Mouse (Mus musculus) testis, postnatal 14 days (tissue): ENCODE measurements at regions not wholly inside any gene's neighbourhood (a gene's known extent, or its start where the extent isn't known, plus 50 kb on each side); places are given as distances from the start of the nearest gene placed in this dataset.

Source experiments
- DNase-seq: peaks from one replicate; pipeline ENCODE4 v3.0.0; 2021; ENCODE audit warnings: low spot score

DNA sequence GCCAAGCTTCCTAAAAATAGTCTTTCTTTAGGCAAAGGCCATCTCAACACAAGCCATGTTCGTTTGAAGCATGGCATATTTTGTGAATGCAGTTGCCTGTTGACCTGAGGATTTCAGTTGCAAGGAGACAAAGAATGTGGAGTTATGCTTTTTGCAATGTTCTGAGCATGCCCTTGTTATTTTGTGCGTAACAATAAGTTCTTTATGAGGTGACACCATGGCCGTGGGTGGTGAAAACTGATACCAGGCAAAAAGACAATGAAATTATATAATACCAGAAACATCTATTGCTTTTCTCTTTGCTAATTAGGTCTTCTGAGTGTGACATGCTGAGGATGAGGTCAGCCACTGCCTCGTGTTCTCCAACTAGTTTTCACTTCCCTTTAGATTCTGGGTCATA, 236.4 kb downstream of the Ttc32 start:
- no peak for DNase-seq

DNA sequence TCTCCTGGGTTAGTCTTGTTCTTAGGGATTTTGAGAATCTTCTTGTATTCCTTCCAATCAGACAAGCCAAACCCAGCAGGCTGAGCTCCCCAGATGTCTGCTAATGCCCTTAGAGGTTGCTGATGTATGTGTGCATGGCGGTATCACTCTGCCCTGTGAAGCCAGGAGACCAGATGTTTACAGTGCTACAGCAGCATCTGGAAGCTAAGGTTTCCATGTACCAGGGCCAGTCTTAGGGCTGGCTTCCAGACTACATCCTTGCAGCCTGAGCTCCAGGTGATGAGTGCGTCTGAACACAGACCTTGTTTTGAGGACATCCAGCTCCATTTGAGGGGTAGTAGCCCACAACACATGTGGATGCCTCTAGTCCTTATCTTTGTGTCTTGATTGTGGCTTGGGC, 241.7 kb downstream of the Ttc32 start:
- DNase-seq = no peak

- DNase-seq = no peak
Observed at GRCm38 (mm10) chr12:9274181-9274580, 244.4 kb downstream of the Ttc32 start.

DNA sequence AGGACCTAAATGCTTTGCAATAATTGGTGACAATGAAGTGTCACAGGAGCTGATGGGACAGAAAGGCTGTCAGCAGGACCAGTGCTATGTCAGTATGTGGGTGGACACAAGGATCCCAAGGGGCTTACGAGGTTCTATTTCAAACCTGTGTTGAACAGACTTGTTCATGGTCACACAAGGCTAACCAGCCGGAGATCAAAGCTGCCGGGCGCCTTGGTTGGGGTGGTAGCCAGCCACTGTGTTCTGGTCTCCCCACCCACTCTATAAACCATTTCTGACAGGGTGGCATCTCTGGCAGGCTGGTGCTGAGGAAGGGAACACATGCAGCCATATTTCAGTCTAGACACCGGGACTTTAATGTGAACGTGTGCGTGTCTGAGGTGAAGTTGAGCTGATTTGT, 245.9 kb downstream of the Ttc32 start:
- no peak for DNase-seq

DNA sequence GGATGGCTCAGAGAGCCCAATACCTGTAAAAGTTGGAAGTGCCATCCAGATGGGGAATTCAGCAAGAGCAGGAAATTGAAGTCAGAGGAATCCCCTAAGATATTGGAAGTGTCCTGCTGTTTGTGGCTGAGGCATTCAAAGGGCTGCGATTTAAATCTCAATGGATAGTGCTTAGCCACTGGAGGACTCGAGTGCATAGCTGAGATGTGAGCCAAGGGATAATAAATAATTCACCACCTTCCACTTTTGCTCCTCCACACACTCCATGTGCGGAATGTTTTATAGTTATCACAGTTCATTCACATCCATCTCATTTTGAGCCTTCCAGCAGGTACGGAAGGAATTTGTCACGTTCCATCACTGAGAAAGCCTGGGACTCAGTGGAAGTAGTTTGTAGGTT, 248.9 kb downstream of the Ttc32 start:
- DNase-seq = no peak

DNA sequence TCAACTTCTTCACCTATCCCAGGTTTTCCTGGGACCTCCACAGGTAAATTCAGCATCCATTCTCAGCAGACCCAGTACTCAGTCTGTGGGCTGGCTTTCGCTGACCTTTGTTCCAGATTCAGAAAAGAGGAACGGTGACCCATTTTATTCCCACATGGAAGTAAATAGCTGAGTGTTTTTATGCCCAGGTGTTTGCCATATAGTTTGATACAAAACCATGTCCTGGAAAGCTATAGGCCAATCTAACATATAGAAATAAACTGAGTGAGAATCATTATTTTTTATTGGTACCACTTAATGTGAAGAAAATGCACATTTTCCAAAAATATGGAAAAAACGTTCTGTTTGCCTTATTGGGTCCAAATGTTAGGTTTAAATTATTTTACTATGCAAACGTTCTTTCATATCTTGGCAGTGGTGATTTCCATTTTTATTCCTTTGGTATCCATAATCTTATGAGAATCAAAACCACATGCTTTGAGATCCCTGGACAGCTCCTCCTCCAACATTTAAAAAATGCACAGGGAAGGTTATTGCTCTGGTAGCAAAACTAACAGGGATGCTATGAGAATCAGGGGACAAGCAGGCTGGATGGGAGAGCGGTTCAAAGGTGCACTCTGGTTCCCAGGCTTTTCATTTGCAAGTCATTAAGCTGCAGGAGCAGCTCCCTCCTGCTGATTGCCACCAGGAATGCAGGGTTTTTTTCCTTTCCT, 250.3 kb downstream of the Ttc32 start:
- no peak for DNase-seq

- DNase-seq = no peak
Observed at GRCm38 (mm10) chr12:9287271-9287670, 257.5 kb downstream of the Ttc32 start.

GRCm38 (mm10) chr12:9292656-9293055, 262.9 kb downstream of the Ttc32 start:
- DNase-seq = no peak

DNA sequence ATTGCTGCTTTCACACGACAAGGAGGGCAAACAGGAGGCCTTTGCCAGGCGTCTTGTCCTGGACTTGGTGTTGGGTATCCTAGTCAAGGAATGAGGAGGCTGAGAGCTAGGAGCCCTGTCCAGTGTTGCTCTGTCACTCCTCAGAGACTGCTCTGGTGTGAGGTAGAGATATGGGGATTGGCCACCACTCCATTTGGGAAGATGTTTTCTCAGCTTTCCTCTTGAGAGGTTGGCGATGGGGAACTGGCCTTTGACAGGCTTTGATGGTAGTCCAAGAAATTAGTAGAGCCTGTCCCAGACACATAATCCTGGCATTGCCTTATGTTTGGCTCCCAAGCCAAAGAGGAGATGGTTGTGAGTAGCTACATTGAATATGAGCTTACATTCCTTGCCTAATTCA, 265.4 kb downstream of the Ttc32 start:
- DNase-seq = no peak

- DNase-seq = no peak
Observed at GRCm38 (mm10) chr12:9298848-9299655, 269.3 kb downstream of the Ttc32 start.

DNA sequence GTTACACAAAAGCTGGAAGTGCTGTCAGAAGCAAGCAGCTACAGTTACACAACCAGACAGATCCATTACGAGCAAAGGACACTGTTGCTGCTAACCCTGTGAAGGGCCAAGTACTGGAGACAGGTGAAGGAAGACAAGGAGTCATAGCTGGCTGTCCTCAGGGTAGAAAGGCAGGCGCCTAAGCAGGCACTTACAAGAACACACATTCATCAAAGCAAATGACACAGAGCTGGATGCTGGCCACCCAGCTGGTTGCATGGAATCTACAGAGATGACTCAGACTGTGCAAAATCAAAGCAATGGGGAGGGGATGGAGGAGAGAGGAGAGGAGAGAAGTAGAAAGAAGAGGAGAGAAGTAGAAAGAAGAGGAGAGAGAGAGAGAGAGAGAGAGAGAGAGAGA, 265.8 kb upstream of the Osr1 start:
- DNase-seq = peak; percentile 11

DNA sequence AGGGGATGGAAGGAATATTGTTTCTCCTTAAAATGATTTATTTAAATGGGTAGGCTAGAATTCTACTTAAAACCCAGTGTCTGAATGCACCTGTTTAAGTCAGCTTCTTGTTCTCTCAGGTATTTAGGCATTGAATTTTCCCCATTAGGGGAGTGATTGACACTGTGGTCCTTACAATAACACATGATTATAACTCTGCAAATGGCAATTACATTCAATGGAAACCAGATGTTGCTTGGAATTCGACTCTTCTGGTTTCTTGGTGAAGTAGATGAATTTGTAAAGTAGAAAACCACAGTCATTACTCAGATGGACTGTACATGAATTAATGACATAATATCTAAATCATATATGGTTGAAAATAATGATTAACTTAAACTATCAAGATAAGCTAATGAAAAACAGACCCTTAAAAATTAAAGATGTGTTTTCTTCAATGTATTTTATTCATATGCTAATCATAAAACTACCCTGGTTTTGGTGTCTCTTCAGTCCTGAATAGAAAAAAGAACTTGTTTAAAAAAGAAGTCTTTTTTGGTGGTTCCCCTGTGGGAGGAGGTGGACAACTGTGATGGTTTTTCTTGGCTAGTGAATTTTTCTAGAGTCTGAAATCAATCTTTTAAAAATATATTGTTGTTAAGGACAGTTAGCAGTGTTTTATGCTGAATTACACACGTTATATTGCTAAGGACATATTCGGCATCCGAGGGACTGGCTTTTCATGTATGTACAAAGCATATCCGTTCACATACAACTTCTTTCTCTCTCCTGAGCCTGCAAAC, 231.8 kb upstream of the Osr1 start:
- no peak for DNase-seq

DNA sequence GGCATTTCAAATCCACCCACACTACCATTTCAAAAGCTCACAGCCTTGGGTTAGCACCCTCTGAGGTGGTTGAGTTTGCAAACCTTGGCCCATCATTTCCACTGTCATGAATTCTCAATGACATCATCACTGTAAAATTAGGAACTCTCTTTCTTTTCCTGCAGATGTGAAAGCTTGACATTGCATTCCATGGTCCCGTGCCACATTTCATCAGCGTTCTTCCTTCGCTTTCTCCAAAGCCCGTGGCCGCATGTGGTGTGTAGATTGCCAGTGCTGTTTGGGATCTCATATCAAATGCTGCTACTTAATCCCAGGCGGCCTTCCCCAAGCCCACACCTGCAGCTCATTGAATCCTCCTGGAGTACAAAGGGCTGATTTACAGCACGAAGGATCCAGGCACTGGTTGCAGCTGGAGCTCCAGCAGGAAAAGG, 231.1 kb upstream of the Osr1 start:
- DNase-seq = no peak

GRCm38 (mm10) chr12:9340769-9341168, 229.1 kb upstream of the Osr1 start:
- no peak for DNase-seq

DNA sequence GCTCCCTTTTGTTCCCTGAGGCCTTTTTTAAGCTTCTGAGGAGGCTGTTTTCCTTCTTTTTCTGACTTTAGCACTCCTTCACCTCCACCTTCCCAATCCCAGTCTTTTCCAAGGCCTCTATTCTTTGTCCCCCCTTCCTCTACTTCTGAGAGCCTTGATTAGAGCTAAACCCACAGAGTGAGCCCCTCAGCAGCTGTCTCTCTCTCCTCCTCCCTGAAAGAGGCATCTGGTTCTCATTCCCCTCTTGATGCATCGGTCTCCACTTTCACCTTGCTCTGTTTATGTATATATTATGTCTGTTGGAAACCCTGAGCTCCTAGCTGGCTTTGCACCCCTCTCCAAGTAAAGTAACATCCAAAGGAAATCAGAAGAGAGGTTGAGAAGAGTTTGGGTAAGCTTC, 224.6 kb upstream of the Osr1 start:
- no peak for DNase-seq

GRCm38 (mm10) chr12:9355512-9355911, 214.4 kb upstream of the Osr1 start:
- no peak for DNase-seq

GRCm38 (mm10) chr12:9357856-9358255, 212.1 kb upstream of the Osr1 start:
- peak; percentile 21 for DNase-seq

DNA sequence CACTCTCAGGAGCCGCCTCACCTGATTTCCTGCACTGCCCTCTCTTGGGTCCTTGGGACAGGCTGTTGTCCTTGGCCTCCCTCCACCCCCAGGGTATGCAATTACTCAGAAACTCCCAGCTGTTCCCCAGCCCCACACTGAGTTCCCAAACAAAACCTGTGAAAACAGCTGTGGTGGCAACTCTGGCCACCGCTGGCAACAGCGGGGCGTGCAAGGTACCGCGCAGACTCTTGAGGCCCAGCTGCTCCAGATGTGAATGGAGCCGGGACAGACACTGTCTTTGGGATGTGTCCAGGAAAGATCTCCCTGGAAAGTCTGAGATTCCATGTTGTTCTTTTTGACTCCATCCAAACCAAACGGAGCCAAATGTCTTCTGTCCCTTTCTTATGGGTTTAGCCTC, 211.0 kb upstream of the Osr1 start:
- DNase-seq = peak; percentile 5

DNA sequence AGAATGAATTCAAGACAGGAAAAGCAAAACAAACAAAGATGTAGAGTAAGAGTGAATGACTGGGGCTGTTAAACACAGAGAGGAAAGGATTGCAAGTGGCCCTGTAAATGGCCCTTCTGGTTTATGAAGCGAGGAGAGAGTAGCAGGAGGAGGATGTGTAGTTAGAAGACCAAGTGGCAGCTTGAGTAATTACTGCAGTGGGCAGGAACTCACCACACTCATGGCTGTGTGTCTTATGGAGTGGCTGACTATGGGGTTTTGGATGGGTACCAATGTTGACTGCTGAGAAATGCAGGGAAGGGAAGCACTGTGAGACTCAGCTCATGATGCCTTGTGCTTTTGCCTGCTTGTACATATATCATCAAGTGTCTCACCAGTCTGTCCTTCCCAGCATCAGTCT, 204.0 kb upstream of the Osr1 start:
- no peak for DNase-seq

DNA sequence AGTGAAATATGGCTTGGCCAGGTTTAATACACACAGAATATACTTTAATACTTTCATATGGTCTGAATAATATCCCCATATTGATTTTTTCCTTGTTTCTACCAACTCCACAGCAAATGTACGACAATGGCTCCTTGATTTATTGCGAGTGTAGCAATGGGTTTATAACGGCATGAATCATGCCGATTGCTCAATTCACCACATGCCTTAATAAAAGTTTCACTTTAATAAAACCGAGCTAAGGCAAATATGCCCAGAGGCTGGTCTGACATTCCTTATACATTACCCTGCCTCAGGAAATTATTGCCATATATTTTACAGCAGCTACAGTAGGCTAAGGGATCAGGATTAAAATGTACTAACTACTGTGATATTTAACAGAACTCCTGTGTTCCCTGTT, 201.2 kb upstream of the Osr1 start:
- no peak for DNase-seq

- no peak for DNase-seq
Observed at GRCm38 (mm10) chr12:9401956-9402355, 168.0 kb upstream of the Osr1 start.

DNA sequence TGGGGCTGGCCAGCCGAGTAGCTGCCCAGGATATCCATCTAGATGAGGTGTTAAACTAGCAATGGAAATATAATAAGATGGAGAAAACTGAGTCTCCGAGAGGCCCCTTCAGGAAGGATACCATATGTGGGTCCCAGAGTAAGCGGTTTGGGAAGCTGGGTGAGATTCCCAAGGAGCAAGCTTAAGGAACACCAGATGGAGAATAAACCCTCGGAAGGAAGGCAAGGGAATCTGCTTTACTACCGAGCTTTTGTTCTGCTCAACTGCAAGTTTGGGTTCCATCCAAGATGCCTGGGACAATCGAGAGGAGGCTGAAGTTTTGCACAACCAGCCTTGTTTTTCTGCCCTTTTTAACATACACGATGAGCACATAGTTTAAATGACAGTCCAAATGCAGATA, 164.9 kb upstream of the Osr1 start:
- DNase-seq = no peak

DNA sequence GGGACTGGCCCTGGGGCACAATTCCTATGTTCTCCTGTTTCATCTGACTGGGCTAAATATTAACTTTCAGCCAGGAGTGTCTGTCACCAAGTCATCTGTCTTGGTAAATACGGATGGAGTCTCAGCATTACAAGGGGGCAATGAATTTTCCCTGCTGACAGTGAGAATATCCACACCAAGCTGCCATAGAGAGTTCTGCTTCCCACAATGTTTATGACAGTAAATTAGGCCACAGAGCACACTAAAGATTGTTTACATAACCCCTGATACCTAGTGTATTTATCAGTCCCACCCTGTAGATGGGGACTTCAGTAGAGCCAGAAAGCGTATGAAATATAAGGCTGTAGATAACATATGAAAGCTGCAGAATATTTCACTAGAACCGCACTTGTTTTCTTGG, 150.6 kb upstream of the Osr1 start:
- no peak for DNase-seq
